Comparison of ENCODE assay signal across 26 mouse cellular contexts in the genomic region with DNA sequence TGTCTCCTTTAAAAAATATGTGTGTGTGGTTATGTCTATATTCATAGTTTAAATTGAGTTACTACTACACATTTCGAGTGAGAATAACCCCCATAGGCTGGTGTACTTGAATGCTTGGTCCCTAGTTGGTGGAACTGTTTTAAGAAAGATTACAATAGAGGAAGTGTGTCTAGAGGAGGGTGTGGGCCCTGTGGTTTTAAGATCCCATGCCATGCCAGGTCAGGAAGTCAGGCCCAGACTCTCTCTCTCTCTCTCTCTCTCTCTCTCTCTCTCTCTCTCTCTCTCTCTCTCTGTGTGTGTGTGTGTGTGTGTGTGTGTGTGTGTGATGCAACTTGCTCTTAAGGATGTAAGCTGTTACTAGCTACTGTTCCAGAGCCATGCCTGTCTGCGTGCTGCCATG.
DNase-seq lines count a peak whose midpoint lies in the region; ATAC-seq and TF ChIP-seq lines count a peak whose summit lies in the region.
"Had no signal": no experiment of that assay in that cellular context is flagged by ENCODE, and none has a peak within 500 bp of the region (broad histone marks: within the 10 kb centered on the region; RNA-seq: fewer than 3 reads in every experiment).

No protein-coding gene starts in this region.

- no peak for TF ChIP-seq CTCF in cerebellum, adult 2 months (IDR thresholded peaks at IDR 0.05; ENCODE audit: borderline replicate concordance, insufficient read depth, low read depth, low read length)

- no peak overlapping the region for H3K27ac ChIP-seq in cerebellum, adult 2 months (ENCODE audit: insufficient read depth, low read length)
- H3K27ac ChIP-seq: forebrain, embryonic 15.5 days; hindbrain, postnatal 0 days; kidney, embryonic 15.5 days; left cerebral cortex, adult 2 months; liver, embryonic 15.5 days; lung, embryonic 15.5 days; macrophage; midbrain, embryonic 12.5 days; neural tube, embryonic 13.5 days had no signal

- DNase-seq in lung, postnatal 36 days, result peak; percentile 23
- no peak for DNase-seq in lung, postnatal 14 days
- DNase-seq in T-cell, adult 2 months (ENCODE audit: low spot score), result peak; percentile 13
- peak; percentile 74 for DNase-seq in splenic B cell, adult 2 months (ENCODE audit: low read depth, low spot score)
- DNase-seq in frontal cortex, postnatal 25 days (ENCODE audit: low spot score in 2 of 2), result no peak
- DNase-seq in kidney, postnatal 4 days, result no peak
- DNase-seq in cerebellum, adult 2 months, result no peak
- DNase-seq: adrenal gland, adult 2 months; cerebellum, adult 11-12 months; cerebellum, postnatal 25 days; gastrocnemius, postnatal 10 days; heart, adult 18-20 months; heart, postnatal 10 days; kidney, postnatal 36 days had no signal

- no peak for TF ChIP-seq POLR2A in cerebellum, adult 2 months (IDR thresholded peaks at IDR 0.05; ENCODE audit: borderline replicate concordance, insufficient read depth, low read length)

- 90% methylated on average over 2 of the region's 2 CpGs for WGBS in cerebellum, adult 2 months

- no peaks in the 10 kb centered on the region for H3K36me3 ChIP-seq in splenic B cell, adult 2 months (ENCODE audit: control insufficient read depth, insufficient read depth, low read length, poor library complexity, severe bottlenecking)
- H3K36me3 ChIP-seq: forebrain, embryonic 15.5 days; heart, embryonic 12.5 days; kidney, embryonic 15.5 days; liver, embryonic 15.5 days; lung, embryonic 15.5 days; midbrain, embryonic 12.5 days; neural tube, embryonic 13.5 days had no signal

- peak; percentile 100 for ATAC-seq in megakaryocyte progenitor cell, adult 5-6 weeks (replicated peaks; ENCODE audit: poor library complexity)
- ATAC-seq: forebrain, embryonic 15.5 days; hindbrain, postnatal 0 days; intestine, postnatal 0 days had no signal

- no peaks in the 10 kb centered on the region for H3K4me1 ChIP-seq in cerebellum, adult 2 months (ENCODE audit: control insufficient read depth, insufficient read depth, low read length)
- H3K4me1 ChIP-seq: forebrain, embryonic 15.5 days; heart, embryonic 12.5 days; kidney, embryonic 15.5 days; liver, embryonic 15.5 days; lung, embryonic 15.5 days; midbrain, embryonic 12.5 days; neural tube, embryonic 13.5 days had no signal

- no peaks in the 10 kb centered on the region for H3K27me3 ChIP-seq in splenic B cell, adult 2 months (ENCODE audit: control insufficient read depth, insufficient read depth, low read length, poor library complexity, severe bottlenecking)
- H3K27me3 ChIP-seq in cerebellum, adult 2 months (ENCODE audit: control insufficient read depth, insufficient read depth, low read length), result no peaks in the 10 kb centered on the region
- H3K27me3 ChIP-seq: forebrain, embryonic 15.5 days; heart, embryonic 12.5 days; kidney, embryonic 15.5 days; liver, embryonic 15.5 days; lung, embryonic 15.5 days; midbrain, embryonic 12.5 days; neural tube, embryonic 13.5 days had no signal

- no peak overlapping the region for H3K4me3 ChIP-seq in cerebellum, adult 2 months (replicated peaks; ENCODE audit: insufficient read depth, low read depth, low read length)
- H3K4me3 ChIP-seq: forebrain, embryonic 15.5 days; heart, embryonic 12.5 days; kidney, embryonic 15.5 days; left cerebral cortex, adult 2 months; liver, embryonic 15.5 days; lung, embryonic 15.5 days; midbrain, embryonic 12.5 days; neural tube, embryonic 13.5 days had no signal

Comparison
In these comparisons a context has a peak if more than half of its experiments do, and no peak if none do; other contexts are left out.
1. DNase-seq: peak in lung, postnatal 36 days (single experiment), T-cell, adult 2 months (single experiment) and splenic B cell, adult 2 months (single experiment); none in lung, postnatal 14 days (single experiment), frontal cortex, postnatal 25 days (0 of 2), kidney, postnatal 4 days (0 of 2) and cerebellum, adult 2 months (0 of 2).